Mouse (Mus musculus) right cerebral cortex, adult 18-20 months (tissue): ENCODE measurements at regions not wholly inside any gene's neighbourhood (a gene's known extent, or its start where the extent isn't known, plus 50 kb on each side); places are given as distances from the start of the nearest gene placed in this dataset.

Source experiments
- DNase-seq: peaks from one replicate; pipeline ENCODE4 v3.0.0; 2022; ENCODE audit warnings: mixed read lengths

DNA sequence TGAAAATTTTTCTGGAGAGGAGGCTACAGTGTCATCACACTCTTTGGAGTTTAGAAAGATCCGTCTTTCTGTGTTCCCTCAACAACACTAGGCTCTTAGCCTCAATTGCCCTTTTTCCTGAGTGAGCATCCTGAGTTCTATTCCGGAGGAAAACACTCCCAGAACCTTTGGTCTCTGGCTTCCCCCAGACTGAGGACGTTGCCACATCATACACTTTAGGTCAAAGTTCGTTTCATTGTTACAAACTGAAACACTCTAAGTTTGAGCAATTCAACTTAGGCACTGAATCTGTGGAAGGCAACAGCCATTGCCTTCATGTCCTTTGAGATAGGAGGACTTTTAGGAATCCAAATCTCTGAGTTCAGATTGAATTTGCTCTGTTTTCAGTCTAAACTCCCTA, 85.0 kb downstream of the Arl4a start:
- DNase-seq = no peak

- DNase-seq = no peak
Measured at GRCm38 (mm10) chr12:39951911-39952310, 85.9 kb downstream of the Arl4a start.

DNA sequence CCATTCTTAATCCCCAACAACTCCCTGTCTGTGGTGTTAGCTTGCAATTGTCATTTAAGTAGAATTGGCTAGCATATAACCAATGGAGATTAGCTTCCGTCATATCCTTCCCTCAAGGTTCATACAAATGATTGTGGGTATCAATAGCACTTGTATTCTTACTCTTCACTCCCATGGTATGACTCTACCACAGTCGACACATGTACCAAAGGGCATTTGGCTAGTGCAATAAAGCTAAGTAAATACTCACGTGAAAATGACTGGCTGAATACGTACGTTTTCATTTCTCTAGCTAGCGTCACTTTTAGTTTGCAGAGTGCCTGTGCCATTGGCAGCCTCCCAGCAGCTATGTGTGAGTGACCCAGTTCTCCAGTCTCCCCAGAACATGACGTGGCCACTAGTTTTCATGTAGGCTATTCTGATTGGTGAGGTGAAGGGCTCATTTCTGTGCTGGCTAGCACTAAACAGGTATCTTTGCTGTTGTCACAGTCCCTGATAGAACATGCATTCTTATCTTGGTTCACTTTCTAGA, 87.5 kb downstream of the Arl4a start:
- DNase-seq = peak; percentile 51

GRCm38 (mm10) chr12:39942910-39943309, 94.9 kb downstream of the Arl4a start:
- DNase-seq = no peak

DNA sequence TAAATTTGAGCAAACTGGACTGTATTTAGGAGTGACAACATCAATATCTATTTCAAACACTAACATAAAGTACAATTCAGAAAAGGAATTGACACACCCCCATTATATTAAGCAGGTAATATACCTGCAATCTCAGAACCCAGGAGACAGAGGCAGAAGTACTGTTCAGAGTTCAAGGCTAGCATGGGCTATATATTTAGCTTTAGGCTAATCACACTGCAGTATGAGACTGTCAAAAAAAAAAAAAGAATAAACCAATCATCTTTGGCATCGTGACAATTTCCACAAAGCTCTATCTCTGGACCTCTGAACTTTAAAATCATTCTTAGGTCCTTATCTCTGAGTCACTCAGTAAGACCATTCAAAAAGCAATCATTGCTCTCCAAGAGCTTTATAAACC, 96.7 kb downstream of the Arl4a start:
- no peak for DNase-seq

- no peak for DNase-seq
Measured at GRCm38 (mm10) chr12:39939017-39939416, 98.8 kb downstream of the Arl4a start.

- no peak for DNase-seq
Measured at GRCm38 (mm10) chr12:39938211-39938610, 99.6 kb downstream of the Arl4a start.

- DNase-seq = no peak
Measured at GRCm38 (mm10) chr12:39936331-39936730, 101.5 kb downstream of the Arl4a start.

DNA sequence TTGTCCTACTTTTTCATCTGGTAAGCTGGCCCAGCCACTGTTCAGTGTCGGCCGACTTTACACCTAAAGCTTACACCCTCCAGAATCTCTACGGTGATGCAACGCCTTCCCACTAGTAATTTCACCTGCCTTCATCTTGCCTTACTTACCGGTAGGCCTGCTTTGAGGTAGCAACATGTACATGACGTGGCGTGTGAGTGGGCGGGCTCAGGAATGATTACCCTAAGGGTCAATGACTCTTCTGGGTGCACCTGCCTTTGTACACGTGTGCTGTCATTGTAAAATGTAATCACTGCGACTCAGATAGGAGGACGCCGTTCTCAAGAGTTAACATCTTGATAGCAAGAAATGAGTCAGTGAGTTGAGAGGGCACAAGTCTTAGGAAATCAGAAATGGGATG, 102.0 kb downstream of the Arl4a start:
- DNase-seq = no peak

DNA sequence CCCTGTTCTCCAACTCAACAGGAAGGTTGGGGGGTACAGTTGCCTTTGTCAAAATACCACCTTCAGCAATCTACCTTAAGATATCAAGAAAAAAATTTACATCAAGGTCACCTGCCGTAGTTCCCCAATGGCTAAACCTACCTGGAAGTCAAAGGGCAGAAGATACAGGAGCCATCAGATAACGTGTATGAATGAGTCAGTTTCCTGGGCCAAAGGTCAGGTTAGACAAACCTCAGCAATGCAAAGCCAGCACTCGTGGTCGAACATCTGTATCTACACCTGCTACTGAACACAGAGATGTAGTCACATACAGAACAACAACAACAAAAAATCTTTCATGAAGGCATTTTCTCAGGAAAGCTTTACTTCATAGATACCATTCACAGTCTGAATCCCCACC, 102.9 kb downstream of the Arl4a start:
- DNase-seq = no peak

DNA sequence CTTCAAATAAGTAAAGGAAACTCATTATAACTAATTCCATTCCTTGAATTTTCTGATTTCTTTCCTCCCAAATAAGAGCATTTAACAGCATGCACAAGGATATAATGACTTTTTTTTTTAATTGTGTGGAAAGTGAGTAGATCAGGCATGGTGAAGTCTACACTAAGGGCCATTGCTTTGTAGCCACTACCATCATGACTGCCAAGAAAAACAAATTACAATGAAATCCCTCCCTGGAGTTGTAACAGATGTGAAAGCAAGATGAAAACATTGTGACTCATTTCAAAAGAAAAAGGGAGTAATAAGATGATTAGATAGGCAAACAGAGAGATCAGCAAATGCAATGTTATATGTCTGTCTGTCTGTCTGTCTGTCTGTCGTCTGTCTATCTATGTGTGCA, 106.6 kb downstream of the Arl4a start:
- DNase-seq = no peak

DNA sequence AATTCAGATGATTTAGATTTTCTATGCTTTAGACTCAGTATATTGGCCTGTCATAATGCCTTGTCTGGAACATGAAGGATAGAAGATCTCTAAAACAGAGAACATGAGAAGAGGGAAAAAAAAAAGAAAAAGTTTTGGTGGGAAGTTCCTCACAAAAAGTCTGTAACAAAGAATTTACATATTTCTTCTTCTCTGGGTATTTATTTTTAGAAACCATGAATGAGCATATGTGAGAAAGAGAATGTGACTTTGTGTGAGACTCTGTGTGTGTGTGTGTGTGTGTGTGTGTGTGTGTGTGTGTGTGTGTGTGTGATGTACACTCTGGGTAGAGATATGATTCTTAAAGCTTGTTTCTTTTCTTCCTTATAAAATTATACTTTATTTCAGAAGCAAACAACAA, 109.9 kb downstream of the Arl4a start:
- DNase-seq = no peak

- no peak for DNase-seq
Measured at GRCm38 (mm10) chr12:39927014-39927413, 110.8 kb downstream of the Arl4a start.

DNA sequence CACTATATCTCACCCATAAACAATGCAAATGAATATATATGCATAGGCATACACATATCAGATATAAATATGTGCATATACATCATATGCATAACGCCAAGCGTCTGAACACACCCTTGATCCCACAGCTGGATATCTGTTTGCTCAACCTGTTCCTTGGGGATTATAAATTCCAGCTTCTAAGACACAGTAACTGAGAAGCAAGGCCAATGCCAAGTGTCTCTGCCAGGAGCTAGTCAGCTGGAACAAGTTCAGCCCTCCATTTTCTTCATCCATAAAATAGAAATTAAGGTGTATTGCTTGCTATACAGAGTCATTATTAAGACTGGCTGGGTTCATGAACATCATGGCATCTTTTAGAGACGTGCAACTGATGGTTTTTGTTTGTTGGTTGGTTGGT, 116.3 kb downstream of the Arl4a start:
- no peak for DNase-seq

- DNase-seq = peak; percentile 6
Measured at GRCm38 (mm10) chr12:39920466-39920913, 117.3 kb downstream of the Arl4a start.

GRCm38 (mm10) chr12:39919909-39920308, 117.9 kb downstream of the Arl4a start:
- DNase-seq = no peak

DNA sequence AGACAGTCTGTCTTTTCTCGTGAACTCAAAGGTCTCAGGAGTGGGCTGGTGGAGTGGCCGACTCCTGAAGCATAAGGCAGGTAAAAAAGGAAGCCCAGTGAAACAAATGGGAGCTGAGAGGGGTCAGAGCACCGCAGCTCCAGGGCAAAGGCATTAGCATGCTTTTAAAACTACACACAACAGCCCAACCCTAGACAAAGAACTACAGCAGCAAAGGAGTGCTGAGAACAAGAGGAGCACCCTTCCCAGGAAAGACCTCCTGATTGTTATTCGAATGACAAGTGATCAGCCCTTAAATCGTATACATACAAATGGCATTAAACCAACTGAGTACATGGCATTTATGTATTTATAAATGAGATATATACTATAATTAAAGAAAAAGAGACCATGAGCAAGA, 149.3 kb downstream of the Arl4a start:
- no peak for DNase-seq

DNA sequence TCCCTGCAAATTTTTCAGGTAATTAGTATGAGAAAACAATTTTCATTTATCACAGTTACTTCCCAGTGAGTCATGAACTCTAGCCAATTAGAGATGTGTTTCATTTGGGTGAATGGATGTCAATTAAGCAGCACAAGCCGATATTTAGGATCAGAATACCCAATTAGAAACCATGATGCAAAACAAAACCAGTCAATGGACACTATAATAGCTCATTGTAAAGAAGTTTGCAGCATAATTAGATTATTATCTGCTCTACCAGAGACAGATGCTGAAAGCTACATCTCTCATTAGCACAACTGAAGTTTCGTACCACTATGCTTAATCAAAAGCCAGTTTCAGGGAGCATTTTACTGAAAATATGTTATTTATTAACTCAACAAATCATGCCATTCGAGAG, 152.5 kb downstream of the Arl4a start:
- no peak for DNase-seq

DNA sequence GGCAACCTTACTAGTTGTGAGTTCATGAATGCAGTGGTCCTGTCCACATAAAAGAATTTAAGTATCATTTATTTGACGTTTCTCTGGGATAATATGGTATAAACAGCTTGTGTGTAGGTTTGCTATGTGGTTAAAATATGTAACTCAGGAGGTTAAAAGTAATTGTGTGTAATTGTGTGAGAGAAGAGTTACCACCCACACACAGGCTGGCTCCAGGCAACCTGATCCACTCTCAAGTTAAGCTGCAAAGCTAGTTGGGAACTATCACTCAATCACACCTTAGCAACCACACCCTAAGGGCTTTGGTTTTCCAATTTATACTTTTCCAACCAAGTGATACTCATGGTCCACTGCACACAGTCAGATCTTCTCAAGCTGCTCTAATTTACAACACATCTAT, 157.5 kb downstream of the Arl4a start:
- DNase-seq = peak; percentile 29

- DNase-seq = no peak
Measured at GRCm38 (mm10) chr12:39873917-39874316, 163.9 kb downstream of the Arl4a start.

- no peak for DNase-seq
Measured at GRCm38 (mm10) chr12:39861797-39862196, 176.0 kb downstream of the Arl4a start.

GRCm38 (mm10) chr12:39851610-39852009, 186.2 kb downstream of the Arl4a start:
- no peak for DNase-seq

- DNase-seq = no peak
Measured at GRCm38 (mm10) chr12:39849346-39850058, 188.3 kb downstream of the Arl4a start.

DNA sequence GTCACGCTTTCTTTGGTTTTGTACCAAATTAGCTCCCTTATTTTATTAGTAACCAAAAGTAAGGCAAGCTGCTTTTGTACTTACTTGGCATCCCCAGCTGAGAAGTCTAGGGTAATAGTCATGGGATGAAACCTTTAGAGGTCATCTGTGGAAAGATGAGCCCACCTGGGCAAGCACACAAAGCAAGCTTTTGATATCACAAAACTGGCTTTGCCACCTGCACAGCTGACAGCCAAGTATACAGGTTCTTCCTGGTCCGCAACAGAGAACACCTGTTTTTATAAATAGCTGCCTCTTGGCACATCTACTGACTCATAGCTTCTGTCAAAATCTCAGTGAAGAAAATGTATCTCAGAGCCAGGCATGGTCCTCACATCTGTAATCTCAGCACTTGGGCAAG, 197.2 kb downstream of the Arl4a start:
- DNase-seq = no peak

DNA sequence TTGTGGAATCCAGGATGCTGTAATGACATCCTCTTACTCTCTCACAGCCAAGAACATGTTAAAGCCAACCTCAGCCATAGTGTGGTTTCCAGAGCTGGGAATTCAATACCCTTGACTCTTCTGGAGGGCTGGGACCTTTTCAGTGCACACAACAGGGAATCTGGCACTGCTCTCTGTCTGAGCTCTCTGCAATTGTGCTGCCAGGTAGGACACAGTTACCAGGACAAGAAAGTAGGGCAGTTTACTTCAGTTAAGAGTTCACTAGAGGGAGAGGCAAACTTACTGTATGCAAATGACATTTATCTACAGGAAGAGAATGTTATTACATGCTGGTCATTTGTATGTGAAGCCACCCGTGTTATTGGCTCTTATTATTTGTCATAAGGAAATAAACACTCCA, 197.6 kb downstream of the Arl4a start:
- no peak for DNase-seq
